Mouse (Mus musculus) heart, embryonic 11.5 days (tissue): ENCODE measurements around the gene Rere. TPM values are rescaled to one million over a fixed set of nuclear protein-coding genes. Genes with fewer than 3 reads are reported as not detected.
"Not testable (repeated sequence)": the region's sequence is repeated elsewhere in the genome, so short reads cannot be mapped to it uniquely, and the experiment has no call there.

Experiments used
- ATAC-seq: fragments of 200-750 bp; cut with Nextera tagmentation; replicated peaks from 2 replicates; pipeline ENCODE4 v1.8.0; 2017; ENCODE audit warnings: moderate library complexity; ENCODE audit not compliant: insufficient number of reproducible peaks, low FRiP score, low TSS enrichment
- H3K27ac ChIP-seq: fragments of 300-500 bp; sonication (generic); 2 replicates; pipeline ENCODE4 v1.5.1; 2014; ENCODE audit warnings: mild to moderate bottlenecking, low read depth, low read length
- H3K27me3 ChIP-seq: fragments of 300-500 bp; sonication (generic); 2 replicates; pipeline ENCODE4 v1.6.1; 2014; ENCODE audit warnings: mild to moderate bottlenecking, low read length, mixed read lengths; ENCODE audit not compliant: control insufficient read depth, insufficient read depth
- H3K36me3 ChIP-seq: fragments of 300-500 bp; sonication (generic); 2 replicates; pipeline ENCODE4 v1.6.1; 2014; ENCODE audit warnings: mild to moderate bottlenecking, low read length, moderate library complexity, mixed read lengths; ENCODE audit not compliant: control insufficient read depth, insufficient read depth
- H3K4me1 ChIP-seq: fragments of 300-500 bp; sonication (generic); 2 replicates; pipeline ENCODE4 v1.6.1; 2014; ENCODE audit warnings: low read length; ENCODE audit not compliant: control insufficient read depth, insufficient read depth
- H3K4me2 ChIP-seq: fragments of 300-500 bp; sonication (generic); 2 replicates; pipeline ENCODE4 v1.6.1; 2014; ENCODE audit warnings: mild to moderate bottlenecking, moderate library complexity
- H3K4me3 ChIP-seq: fragments of 300-500 bp; sonication (generic); 2 replicates; pipeline ENCODE4 v1.5.1; 2014; ENCODE audit warnings: low read depth, low read length
- H3K9ac ChIP-seq: fragments of 300-500 bp; sonication (generic); 2 replicates; pipeline ENCODE4 v1.6.1; 2014; ENCODE audit warnings: mild to moderate bottlenecking, low read depth, low read length, moderate library complexity
- H3K9me3 ChIP-seq: fragments of 300-500 bp; sonication (generic); replicated peaks from 2 replicates; pipeline ENCODE4 v1.6.1; 2016; ENCODE audit warnings: low read length; ENCODE audit not compliant: control insufficient read depth
- WGBS: fragments of 180-500 bp; shearing (Covaris S2); extraction: QIAGEN DNeasy Blood & Tissue Kit; methylation state at CpG from one replicate; pipeline ENCODE4 v1.1.7; 2014; ENCODE audit not compliant: insufficient replicate concordance; 5-methylcytosine and 5-hydroxymethylcytosine counted together
- polyA plus RNA-seq: library from polyadenylated mRNA; unstranded; fragments of >200 nt; fragmentation: Nextera tagmentation; extraction: Ambion mirVana; gene quantifications from 2 replicates; pipeline ENCODE4 v1.2.1, GENCODE M21; 2014

Gene Rere
- polyA plus RNA-seq, 1 experiment from 2014 or later = 29.1 TPM

DNA sequence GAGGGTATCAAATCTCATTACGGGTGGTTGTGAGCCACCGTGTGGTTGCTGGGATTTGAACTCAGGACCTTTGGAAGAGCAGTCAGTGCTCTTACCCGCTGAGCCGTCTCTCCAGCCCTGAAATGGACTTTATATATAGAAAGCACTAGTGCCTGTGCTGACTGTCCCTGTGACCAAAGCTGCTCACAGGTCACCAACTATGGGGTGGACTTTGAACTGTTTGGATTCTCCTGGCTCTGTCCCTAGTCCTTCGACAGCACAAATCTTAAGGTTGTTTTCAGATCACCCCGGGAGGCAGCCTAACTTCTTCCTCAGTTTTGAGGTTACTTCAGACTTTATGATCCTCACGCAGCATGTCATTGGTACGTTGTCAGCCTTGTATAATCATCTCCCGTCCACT is 267.9 kb downstream of the Rere start:
- no peaks in the 10 kb centered on the region for H3K27me3 ChIP-seq
- H3K27ac ChIP-seq = no peak overlapping the region
- no peak overlapping the region for H3K9ac ChIP-seq
- no peaks in the 10 kb centered on the region for H3K9me3 ChIP-seq
- ATAC-seq = no peak
- no peak overlapping the region for H3K4me2 ChIP-seq
- WGBS = 85% methylated on average over 9 of the region's 9 CpGs
- peaks cover 23% of the 10 kb centered on the region for H3K4me1 ChIP-seq
- peaks cover 3% of the 10 kb centered on the region; the same call in 1 of the 2 replicates for H3K36me3 ChIP-seq
- no peak overlapping the region for H3K4me3 ChIP-seq

DNA sequence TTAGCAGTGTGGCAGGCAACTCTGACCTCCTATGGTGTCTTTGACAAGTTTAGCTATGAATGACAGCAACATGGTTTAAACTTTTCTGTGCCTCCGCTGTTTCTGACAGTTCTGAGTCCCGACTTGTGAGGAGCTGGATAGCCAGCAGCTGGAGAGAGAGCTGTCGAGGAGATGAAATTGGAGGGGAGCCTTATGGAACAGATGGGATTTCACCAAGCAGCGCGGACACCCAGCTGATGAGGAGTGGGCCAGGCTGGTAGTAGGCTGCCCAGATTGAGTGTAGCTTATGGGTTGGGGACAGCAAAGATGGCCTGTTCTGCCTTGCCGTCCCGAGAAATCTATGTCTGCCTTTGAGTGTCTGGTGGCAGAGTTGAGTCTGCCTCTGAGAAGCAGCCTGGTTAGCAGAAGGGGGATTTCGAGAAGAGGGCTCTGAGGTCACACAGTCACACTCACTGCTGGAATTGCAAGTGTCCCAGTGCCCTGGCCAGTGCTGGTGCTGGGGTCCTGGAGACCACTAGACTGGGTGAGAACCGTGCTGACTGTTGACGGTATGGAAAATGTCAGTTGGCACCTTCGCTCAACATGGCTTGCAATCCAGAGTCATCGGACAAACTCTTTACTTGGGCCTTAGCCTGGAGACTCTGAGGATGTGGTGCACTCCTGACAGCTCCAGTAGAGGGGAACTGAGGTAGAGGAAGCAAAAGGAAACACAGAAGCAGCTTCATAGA is 268.7 kb downstream of the Rere start:
- no peak overlapping the region for H3K4me2 ChIP-seq
- H3K9ac ChIP-seq = no peak overlapping the region
- no peaks in the 10 kb centered on the region for H3K9me3 ChIP-seq
- 62% methylated on average over 12 of the region's 12 CpGs for WGBS
- H3K4me1 ChIP-seq = peaks cover 21% of the 10 kb centered on the region
- peak overlapping the region; percentile 1; the same call in 1 of the 2 replicates for H3K27ac ChIP-seq
- peaks cover 3% of the 10 kb centered on the region; the same call in 1 of the 2 replicates for H3K36me3 ChIP-seq
- no peak for ATAC-seq
- H3K4me3 ChIP-seq = no peak overlapping the region
- H3K27me3 ChIP-seq = no peaks in the 10 kb centered on the region

DNA sequence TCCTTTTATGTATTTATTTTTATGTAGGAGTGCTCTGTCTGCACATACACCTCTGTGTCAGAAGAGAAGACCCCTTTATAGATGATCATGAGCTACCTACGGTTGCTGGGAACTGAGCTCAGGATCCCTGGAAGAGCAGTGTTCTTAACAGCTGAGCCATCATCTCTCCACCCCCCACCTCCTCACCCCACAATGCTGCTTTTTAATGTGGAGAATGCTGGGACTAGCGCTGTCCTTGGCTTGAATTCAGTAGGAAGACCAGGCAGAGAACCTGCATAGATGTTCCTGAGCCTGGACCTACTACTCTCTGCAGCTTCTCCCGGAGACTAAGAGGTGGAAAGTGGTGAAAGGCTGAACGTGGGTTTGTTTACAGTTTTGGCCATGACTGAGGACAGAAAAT is 269.9 kb downstream of the Rere start:
- Histone ChIP-seq H3K9me3 (no peaks in the 10 kb centered on the region), H3K4me3 (no peak overlapping the region), H3K4me2 (no peak overlapping the region), H3K9ac (no peak overlapping the region), H3K27ac (no peak overlapping the region), H3K4me1 (peaks cover 28% of the 10 kb centered on the region), H3K36me3 (no peaks in the 10 kb centered on the region; the same call in 1 of the 2 replicates), H3K27me3 (no peaks in the 10 kb centered on the region)
- WGBS = 73% methylated on average over 4 of the region's 4 CpGs
- ATAC-seq = no peak

DNA sequence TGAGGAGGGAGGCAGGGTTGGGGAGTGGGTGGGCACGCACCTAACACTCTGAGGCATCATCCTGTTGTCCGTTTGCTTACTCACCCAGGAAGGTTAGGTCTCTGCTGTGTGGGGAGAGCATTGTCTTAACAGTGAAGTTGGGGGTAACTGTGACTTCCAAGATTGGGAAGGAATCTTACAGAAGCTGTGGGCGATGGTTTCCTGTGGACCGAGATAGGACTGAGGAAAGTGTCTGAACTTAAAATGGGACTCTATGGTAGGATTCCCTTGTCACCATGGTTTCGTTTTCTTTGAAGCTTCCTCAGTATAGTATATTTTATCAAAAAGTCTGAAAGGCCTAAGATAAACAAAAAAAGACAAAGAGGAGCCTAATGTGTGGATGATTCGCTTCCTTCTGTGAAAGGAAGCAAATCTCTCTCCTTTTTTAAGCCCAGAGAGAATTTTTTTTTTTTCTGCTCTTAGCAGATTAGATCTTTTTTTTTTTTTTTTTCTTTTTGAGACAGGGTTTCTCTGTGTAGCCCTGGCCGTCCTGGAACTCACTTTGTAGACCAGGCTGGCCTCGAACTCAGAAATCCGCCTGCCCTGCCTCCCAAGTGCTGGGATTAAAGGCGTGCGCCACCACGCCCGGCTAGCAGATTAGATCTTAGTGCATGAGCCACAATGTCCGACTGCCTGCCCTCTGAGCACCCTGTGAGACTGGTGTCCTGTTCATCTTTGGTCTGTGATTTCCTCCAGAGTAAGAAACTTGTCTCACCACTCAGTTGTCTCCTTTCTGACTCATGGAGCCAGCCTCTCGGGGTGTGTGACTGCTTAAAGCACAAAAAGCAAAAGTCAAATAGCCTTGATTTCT is 271.5 kb downstream of the Rere start:
- H3K4me3 ChIP-seq = no peak overlapping the region
- no peaks in the 10 kb centered on the region for H3K9me3 ChIP-seq
- H3K9ac ChIP-seq = no peak overlapping the region
- no peak overlapping the region for H3K4me2 ChIP-seq
- H3K27ac ChIP-seq = peak overlapping the region; percentile 41; the same call in 1 of the 2 replicates
- 63% methylated on average over 15 of the region's 15 CpGs for WGBS
- no peaks in the 10 kb centered on the region for H3K27me3 ChIP-seq
- no peak for ATAC-seq
- no peaks in the 10 kb centered on the region for H3K36me3 ChIP-seq
- H3K4me1 ChIP-seq = peaks cover 40% of the 10 kb centered on the region

DNA sequence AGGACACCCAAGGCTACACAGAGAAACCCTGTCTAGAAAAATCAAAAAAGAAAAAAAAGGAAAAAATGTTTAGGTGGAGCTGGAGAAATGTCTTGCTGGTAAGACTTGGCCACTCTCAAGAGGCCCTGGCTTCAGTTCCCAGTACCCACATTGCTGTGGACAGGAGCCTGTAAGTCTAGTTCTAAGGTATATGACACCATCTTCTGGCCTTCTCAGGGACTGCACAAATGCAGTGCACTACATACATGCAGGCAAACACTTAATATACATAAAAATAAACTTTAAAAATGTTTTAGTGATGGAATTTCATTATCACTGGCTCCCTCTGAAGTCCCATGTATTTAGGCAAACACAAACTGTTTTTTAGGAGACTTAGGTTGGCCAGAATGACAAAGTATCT is 274.3 kb downstream of the Rere start:
- peak overlapping the region; percentile 46; the same call in 1 of the 2 replicates for H3K4me2 ChIP-seq
- H3K27ac ChIP-seq = peak overlapping the region; percentile 91
- ATAC-seq = no peak
- H3K27me3 ChIP-seq = no peaks in the 10 kb centered on the region
- H3K4me1 ChIP-seq = peaks cover 35% of the 10 kb centered on the region
- H3K36me3 ChIP-seq = no peaks in the 10 kb centered on the region
- H3K9ac ChIP-seq = no peak overlapping the region
- H3K9me3 ChIP-seq = no peaks in the 10 kb centered on the region
- H3K4me3 ChIP-seq = no peak overlapping the region

DNA sequence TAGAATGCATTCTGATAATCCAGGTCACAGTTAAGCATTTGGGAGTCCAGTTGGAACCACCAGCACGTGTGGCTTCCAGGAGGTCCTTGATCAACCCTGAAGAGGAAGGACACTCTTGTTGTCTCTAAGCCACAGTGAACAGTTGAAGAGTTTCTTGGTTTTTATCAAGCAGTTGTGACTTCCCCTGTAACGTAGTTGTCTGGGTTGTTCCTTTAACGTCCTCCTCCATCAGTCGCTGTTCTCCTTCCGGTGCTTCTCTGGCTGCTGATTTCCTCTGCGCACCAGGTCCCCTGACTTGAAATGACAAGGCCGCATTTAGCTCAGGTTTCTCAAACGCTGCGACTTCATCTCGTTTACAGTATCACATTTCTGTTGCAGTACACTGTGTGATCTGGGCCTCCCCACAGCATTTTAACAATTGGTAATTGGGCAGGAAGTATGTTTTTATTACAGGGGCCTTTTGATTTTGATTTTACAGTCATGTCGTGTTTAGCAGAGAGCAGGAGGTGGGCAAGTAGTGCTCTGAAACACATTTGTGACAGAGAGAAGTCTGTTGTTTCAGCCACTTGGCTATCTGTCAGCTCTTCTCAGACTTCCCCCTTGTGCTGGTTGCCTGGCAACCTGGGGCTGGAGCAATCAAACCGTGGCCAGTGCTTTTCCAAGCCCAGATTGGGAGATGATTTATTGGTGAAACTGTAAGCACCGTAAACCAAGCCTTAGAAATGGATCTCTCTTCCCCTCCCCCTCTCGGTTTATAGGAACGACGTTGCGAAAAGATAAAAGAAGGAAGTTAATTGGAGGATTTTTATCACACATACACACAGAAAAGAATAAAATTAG is 275.2 kb downstream of the Rere start:
- H3K9me3 ChIP-seq = no peaks in the 10 kb centered on the region
- H3K4me2 ChIP-seq = peak overlapping the region; percentile 46
- H3K4me1 ChIP-seq = peaks cover 34% of the 10 kb centered on the region
- H3K36me3 ChIP-seq = no peaks in the 10 kb centered on the region
- H3K27ac ChIP-seq = peak overlapping the region; percentile 91
- no peak overlapping the region for H3K9ac ChIP-seq
- ATAC-seq = no peak
- no peak overlapping the region for H3K4me3 ChIP-seq
- no peaks in the 10 kb centered on the region for H3K27me3 ChIP-seq
- 15% methylated on average over 17 of the region's 17 CpGs for WGBS

DNA sequence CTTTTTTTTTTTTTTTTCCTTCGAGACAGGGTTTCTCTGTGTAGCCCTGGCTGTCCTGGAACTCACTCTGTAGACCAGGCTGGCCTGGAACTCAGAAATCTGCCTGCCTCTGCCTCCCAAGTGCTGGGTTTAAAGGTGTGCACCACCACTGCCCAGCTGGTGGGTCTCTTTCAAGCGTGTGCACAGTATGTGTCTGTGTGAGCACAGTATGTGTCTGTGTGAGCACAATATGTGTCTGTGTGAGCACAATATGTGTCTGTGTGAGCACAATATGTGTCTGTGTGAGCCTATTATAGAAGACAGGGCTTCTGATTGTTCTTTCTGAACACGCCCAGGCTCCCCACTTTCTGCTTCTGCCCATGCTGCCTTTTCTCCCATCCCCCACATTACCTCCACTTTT is 275.8 kb downstream of the Rere start:
- H3K36me3 ChIP-seq, H3K9ac ChIP-seq, H3K4me2 ChIP-seq, H3K4me3 ChIP-seq, ATAC-seq, H3K9me3 ChIP-seq, H3K27me3 ChIP-seq: not testable (repeated sequence)
- 71% methylated on average over 3 of the region's 3 CpGs for WGBS
- H3K27ac ChIP-seq = peak overlapping the region; percentile 91; the same call in 1 of the 2 replicates
- H3K4me1 ChIP-seq = peaks cover 30% of the 10 kb centered on the region

DNA sequence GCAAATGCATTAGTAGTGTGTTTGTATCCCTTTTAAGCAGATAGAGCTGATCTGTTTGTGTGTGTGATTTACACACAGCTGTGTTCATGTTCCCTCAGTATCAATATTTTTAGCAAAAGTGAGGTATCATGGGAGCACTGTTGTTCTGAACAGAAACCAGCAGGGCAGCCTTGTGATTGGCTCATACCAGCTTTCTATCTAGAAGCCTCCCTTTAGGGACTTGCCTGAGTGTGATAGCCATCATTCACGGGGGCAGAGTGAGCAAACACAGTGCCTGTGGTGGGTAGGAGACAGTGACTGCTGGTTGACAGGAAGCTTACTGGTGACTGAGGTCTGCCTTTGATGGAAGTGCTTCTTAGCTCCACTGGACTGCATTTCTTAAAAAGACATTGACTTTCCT is 276.5 kb downstream of the Rere start:
- 0% methylated on average over 1 of the region's 1 CpGs for WGBS
- H3K4me3 ChIP-seq = no peak overlapping the region
- peaks cover 27% of the 10 kb centered on the region for H3K4me1 ChIP-seq
- no peaks in the 10 kb centered on the region for H3K9me3 ChIP-seq
- no peak overlapping the region for H3K27ac ChIP-seq
- H3K9ac ChIP-seq = no peak overlapping the region
- no peak overlapping the region for H3K4me2 ChIP-seq
- H3K36me3 ChIP-seq = no peaks in the 10 kb centered on the region
- no peaks in the 10 kb centered on the region for H3K27me3 ChIP-seq
- ATAC-seq = no peak
